Comparison of ENCODE assay signal across 16 mouse cellular contexts in genomic region chr9:113859420-113859819, GRCm38 (mm10).
DNase-seq lines count a peak whose midpoint lies in the region; ATAC-seq and TF ChIP-seq lines count a peak whose summit lies in the region.
"Had no signal": no experiment of that assay in that cellular context is flagged by ENCODE, and none has a peak within 500 bp of the region (broad histone marks: within the 10 kb centered on the region; RNA-seq: fewer than 3 reads in every experiment).

No protein-coding gene starts in this region.

- H3K27me3 ChIP-seq in liver, embryonic 12.5 days (replicated peaks): no peaks in the 10 kb centered on the region
- H3K27me3 ChIP-seq: embryonic facial prominence, embryonic 15.5 days; forebrain, embryonic 13.5 days had no signal

- H3K9me3 ChIP-seq in liver, embryonic 12.5 days (replicated peaks): no peaks in the 10 kb centered on the region
- H3K9me3 ChIP-seq: embryonic facial prominence, embryonic 15.5 days; forebrain, embryonic 13.5 days; midbrain, embryonic 10.5 days had no signal

- 27% methylated on average over 5 of the region's 5 CpGs for WGBS in liver, embryonic 12.5 days (ENCODE audit: insufficient replicate concordance)

- no peak overlapping the region for H3K9ac ChIP-seq in liver, embryonic 12.5 days
- H3K9ac ChIP-seq: embryonic facial prominence, embryonic 15.5 days; forebrain, embryonic 13.5 days; liver, embryonic 14.5 days had no signal

- no peak for ATAC-seq in liver, embryonic 12.5 days
- ATAC-seq: forebrain, embryonic 13.5 days had no signal

- peak overlapping the region; percentile 24 for H3K4me2 ChIP-seq in liver, embryonic 12.5 days
- H3K4me2 ChIP-seq: embryonic facial prominence, embryonic 15.5 days; forebrain, embryonic 13.5 days; heart, embryonic 11.5 days had no signal

- H3K4me1 ChIP-seq in liver, embryonic 12.5 days: peaks cover 52% of the 10 kb centered on the region
- H3K4me1 ChIP-seq: embryonic facial prominence, embryonic 15.5 days; forebrain, embryonic 13.5 days; midbrain, embryonic 10.5 days had no signal

- H3K4me3 ChIP-seq in left cerebral cortex, adult 2 months: no peak overlapping the region
- no peak overlapping the region for H3K4me3 ChIP-seq in liver, embryonic 12.5 days
- H3K4me3 ChIP-seq: embryonic facial prominence, embryonic 15.5 days; forebrain, embryonic 13.5 days; midbrain, embryonic 10.5 days had no signal

- intact Hi-C loops in left cerebral cortex, adult 2 months (cut with DNase I): no loop called here
- intact Hi-C loops in left cerebral cortex, postnatal 25 days (cut with DNase I): no loop called here

- peaks cover 40% of the 10 kb centered on the region for H3K36me3 ChIP-seq in liver, embryonic 12.5 days

- no peak for DNase-seq in left cerebral cortex, adult 2 months (ENCODE audit: extremely low spot score in 1 of 2, low spot score in 2 of 2)
- DNase-seq in left cerebral cortex, postnatal 25 days (ENCODE audit: low spot score in 2 of 2): no peak
- peak; percentile 23 for DNase-seq in A20 (ENCODE audit: low read depth, low spot score)
- peak; percentile 77 for DNase-seq in adrenal gland, adult 8-10 months
- DNase-seq in cerebellum, postnatal 36 days: no peak
- DNase-seq in thymus, postnatal 4 days: no peak
- DNase-seq in neural tube, embryonic 10.5 days (ENCODE audit: extremely low spot score, low spot score): no peak
- DNase-seq: cerebellum, postnatal 25 days; gastrocnemius, postnatal 10 days; kidney, adult 11 months had no signal

- 0 out of 2 replicates have a peak overlapping the region, but pooled peaks have one; percentile 6 for H3K27ac ChIP-seq in left cerebral cortex, adult 2 months
- 0 out of 2 replicates have a peak overlapping the region, but pooled peaks have one; percentile 21 for H3K27ac ChIP-seq in liver, embryonic 12.5 days
- H3K27ac ChIP-seq: embryonic facial prominence, embryonic 15.5 days; forebrain, embryonic 13.5 days; liver, embryonic 14.5 days; midbrain, embryonic 10.5 days had no signal

- TF ChIP-seq CTCF in left cerebral cortex, adult 2 months (IDR thresholded peaks at IDR 0.05): no peak

Comparison
In these comparisons a context has a peak if more than half of its experiments do, and no peak if none do; other contexts are left out.
1. DNase-seq: peak in A20 (single experiment) and adrenal gland, adult 8-10 months (single experiment); none in left cerebral cortex, adult 2 months (0 of 2), left cerebral cortex, postnatal 25 days (0 of 2), cerebellum, postnatal 36 days (0 of 2), thymus, postnatal 4 days (single experiment) and neural tube, embryonic 10.5 days (single experiment).